Mouse (Mus musculus) thymus, adult 2 months (tissue): ENCODE results near the gene Crtc1. TPM values are rescaled to one million over a fixed set of nuclear protein-coding genes. Genes with fewer than 3 reads are reported as not detected.

ENCODE experiments used
- DNase-seq: peaks from one replicate; pipeline ENCODE4 v3.0.0; 2021
- H3K27ac ChIP-seq: fragments of 200-500 bp; 2 replicates; pipeline ENCODE4 v1.5.1; 2012; ENCODE audit warnings: low read length, control low read depth; ENCODE audit not compliant: control insufficient read depth, insufficient read depth
- H3K27me3 ChIP-seq: fragments of 200-500 bp; 2 replicates; pipeline ENCODE4 v1.6.1; 2012; ENCODE audit warnings: mild to moderate bottlenecking, low read length, moderate library complexity, mixed read lengths; ENCODE audit not compliant: control insufficient read depth, insufficient read depth
- H3K36me3 ChIP-seq: fragments of 200-500 bp; 2 replicates; pipeline ENCODE4 v1.6.1; 2012; ENCODE audit warnings: mild to moderate bottlenecking, low read length, moderate library complexity; ENCODE audit not compliant: control insufficient read depth, insufficient read depth
- H3K4me1 ChIP-seq: fragments of 200-500 bp; replicated peaks from 2 replicates; pipeline ENCODE4 v1.6.1; 2012; ENCODE audit warnings: low read length; ENCODE audit not compliant: control insufficient read depth, insufficient read depth
- H3K4me3 ChIP-seq: fragments of 200-500 bp; 2 replicates; pipeline ENCODE4 v1.5.1; 2012; ENCODE audit warnings: mild to moderate bottlenecking, low read length, control low read depth, moderate library complexity; ENCODE audit not compliant: control insufficient read depth, insufficient read depth
- CTCF ChIP-seq: fragments of 200-500 bp; IDR thresholded peaks from 2 replicates; pipeline ENCODE4 v1.5.1; 2012; ENCODE audit warnings: mild to moderate bottlenecking, control low read depth, low read length, moderate library complexity, borderline replicate concordance; ENCODE audit not compliant: control insufficient read depth, poor library complexity, insufficient read depth; ENCODE audit errors: extremely low read depth
- POLR2A ChIP-seq: fragments of 200-500 bp; IDR thresholded peaks from 2 replicates; pipeline ENCODE4 v1.6.1; 2012; ENCODE audit warnings: mild to moderate bottlenecking, low read length, control low read depth, moderate library complexity; ENCODE audit not compliant: control insufficient read depth, poor library complexity, insufficient read depth; ENCODE audit errors: extremely low read depth
- WGBS: fragments of 180-500 bp; shearing (Covaris S2); methylation state at CpG from one replicate; pipeline ENCODE4 v1.1.7; 2018; 5-methylcytosine and 5-hydroxymethylcytosine counted together
- polyA plus RNA-seq: library from polyadenylated mRNA; depleted of rRNA; stranded (reverse); fragments of >200 nt; gene quantifications from 2 replicates; pipeline ENCODE4 v1.2.3, GENCODE M21; 2012

The Crtc1 gene
- polyA plus RNA-seq, 1 experiment = 43.9 TPM

DNA sequence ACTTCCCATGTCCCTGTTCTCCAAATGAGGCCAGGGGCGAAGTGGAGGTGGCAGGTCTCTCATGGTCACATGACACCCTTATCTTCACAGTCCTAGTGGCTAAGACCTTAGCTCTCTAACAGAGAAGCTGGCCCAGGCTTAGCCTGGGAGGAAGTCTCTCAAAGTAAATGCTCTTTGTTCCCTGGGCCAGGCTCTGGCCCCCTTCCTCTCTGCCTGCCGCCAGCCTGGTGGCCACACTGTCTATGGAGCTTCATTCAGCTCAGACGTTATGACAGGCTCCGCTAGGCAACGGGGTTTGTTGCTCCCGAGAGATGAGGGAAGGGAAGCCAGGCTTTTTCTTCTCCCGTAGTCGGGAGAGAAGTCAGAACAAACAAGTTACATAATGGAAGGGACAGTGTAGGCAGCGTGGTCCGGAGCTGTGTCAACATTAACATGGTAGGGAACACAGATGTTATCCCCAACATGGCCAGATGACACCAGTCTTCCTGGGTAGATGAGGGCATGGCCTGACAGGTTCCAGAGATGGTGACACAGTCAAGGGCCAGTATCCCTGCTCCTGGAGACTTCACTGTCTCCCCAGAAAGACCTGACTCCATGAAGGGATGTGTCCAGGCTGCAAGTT is 30.0 kb upstream of the Crtc1 start:
- DNase-seq = no peak
- H3K4me1 ChIP-seq = no peaks in the 10 kb centered on the region
- no peak for TF ChIP-seq CTCF
- TF ChIP-seq POLR2A = no peak

DNA sequence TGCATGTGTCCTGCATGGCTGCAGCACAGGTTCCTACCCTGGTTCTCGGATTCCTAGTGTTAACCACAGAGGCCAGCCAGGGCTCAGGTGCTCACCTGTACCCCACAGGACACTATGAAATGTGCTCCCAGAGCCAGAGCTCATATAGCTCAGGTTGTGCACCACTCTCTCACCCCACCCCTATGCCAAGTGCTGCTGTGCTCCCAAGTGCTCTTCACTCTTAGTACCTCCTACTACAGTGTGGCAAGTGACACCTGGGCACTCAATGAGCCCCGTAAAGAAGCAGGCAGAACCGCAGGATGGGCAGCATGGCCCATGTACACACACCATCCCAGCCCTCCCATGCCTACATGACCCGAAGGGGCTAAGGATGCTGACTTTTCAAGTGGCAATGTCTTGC is 29.4 kb upstream of the Crtc1 start:
- WGBS = 97% methylated on average over 4 of the region's 4 CpGs
- no peaks in the 10 kb centered on the region for H3K36me3 ChIP-seq
- no peak for DNase-seq
- no peaks in the 10 kb centered on the region for H3K27me3 ChIP-seq
- no peak overlapping the region for H3K4me3 ChIP-seq
- H3K27ac ChIP-seq = no peak overlapping the region
- no peaks in the 10 kb centered on the region for H3K4me1 ChIP-seq
- TF ChIP-seq POLR2A (no peak), CTCF (no peak)

More for the DNA sequence above, 30.0 kb upstream of the Crtc1 start:
- H3K27me3 ChIP-seq = no peaks in the 10 kb centered on the region
- no peak overlapping the region for H3K27ac ChIP-seq
- no peak overlapping the region for H3K4me3 ChIP-seq
- WGBS = 67% methylated on average over 10 of the region's 10 CpGs
- H3K36me3 ChIP-seq = no peaks in the 10 kb centered on the region

DNA sequence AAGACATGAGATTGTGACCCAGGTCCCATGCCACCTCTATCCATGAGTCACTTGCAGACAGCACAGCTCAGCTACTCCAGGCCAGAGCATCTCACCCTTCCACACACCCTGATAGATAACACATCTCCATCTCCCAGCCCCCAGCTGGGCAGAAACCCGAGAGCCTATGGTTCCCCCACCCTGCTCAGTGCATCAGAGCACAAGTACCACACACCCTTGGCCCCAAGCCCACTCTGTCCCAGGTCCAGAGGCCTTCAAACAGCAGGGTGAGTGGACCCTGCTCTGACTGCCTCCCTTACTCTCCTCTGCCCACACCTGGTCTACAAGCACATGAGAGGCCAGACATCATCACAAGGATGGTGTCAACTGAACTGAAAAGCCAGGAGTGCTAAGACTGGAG is 28.5 kb upstream of the Crtc1 start:
- Histone ChIP-seq H3K36me3 (no peaks in the 10 kb centered on the region), H3K27me3 (no peaks in the 10 kb centered on the region), H3K4me1 (no peaks in the 10 kb centered on the region), H3K27ac (no peak overlapping the region), H3K4me3 (no peak overlapping the region)
- no peak for TF ChIP-seq POLR2A
- TF ChIP-seq CTCF = no peak
- no peak for DNase-seq
- 94% methylated on average over 1 of the region's 1 CpGs for WGBS

DNA sequence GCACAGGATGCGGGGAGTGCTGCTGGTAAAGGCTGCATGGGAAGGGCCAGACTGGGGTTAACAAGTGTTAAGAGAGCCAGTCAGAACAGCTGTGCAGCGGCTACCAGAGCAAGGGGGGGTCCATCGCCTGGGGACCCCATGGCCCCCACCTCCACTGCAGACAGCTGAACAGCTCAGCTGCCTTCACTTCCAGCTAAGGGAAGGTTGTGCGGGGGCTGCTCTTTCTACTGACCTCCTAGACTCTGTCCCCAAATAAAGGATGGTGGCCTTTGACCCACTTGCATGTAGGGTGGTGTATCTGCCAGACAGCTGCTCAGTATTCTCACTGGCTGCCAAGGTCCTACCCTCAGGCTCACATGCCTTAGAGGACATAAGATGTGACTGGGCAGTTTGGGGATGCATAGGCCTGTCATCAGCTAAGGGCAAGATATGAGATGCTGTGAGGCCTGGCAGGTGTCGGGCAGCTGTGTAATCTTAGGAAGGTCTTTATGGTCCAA is 27.9 kb upstream of the Crtc1 start:
- H3K27ac ChIP-seq = no peak overlapping the region
- TF ChIP-seq POLR2A = no peak
- no peak for TF ChIP-seq CTCF

DNA sequence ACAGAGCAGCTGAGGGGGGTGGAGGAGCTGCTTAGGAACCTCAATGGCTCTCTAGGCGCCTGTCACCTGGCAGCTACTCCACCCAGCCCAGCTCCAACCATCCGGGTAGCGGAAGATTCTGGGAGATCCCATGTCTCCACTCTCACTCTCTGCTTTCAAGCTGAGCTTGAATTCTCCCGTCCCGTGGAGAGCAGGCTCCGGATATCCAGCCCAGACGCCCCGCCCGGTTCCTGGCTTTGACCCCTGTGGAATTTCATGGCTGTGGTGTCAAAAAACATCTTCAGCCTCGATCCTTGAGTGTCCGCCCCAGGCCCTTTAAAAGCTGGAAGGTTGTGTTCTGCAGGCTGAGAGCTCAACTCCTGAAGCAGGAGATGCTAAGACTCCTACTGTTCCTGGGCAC is 27.4 kb upstream of the Crtc1 start:
- H3K36me3 ChIP-seq = no peaks in the 10 kb centered on the region
- H3K27me3 ChIP-seq = no peaks in the 10 kb centered on the region
- H3K4me3 ChIP-seq = no peak overlapping the region
- no peaks in the 10 kb centered on the region for H3K4me1 ChIP-seq
- no peak for TF ChIP-seq POLR2A
- TF ChIP-seq CTCF = no peak
- no peak overlapping the region for H3K27ac ChIP-seq
- no peak for DNase-seq
- 94% methylated on average over 11 of the region's 11 CpGs for WGBS

More for the DNA sequence above, 27.9 kb upstream of the Crtc1 start:
- no peaks in the 10 kb centered on the region for H3K36me3 ChIP-seq
- no peak overlapping the region for H3K4me3 ChIP-seq
- H3K27me3 ChIP-seq = no peaks in the 10 kb centered on the region
- no peaks in the 10 kb centered on the region for H3K4me1 ChIP-seq
- no peak for DNase-seq
- WGBS = 96% methylated on average over 5 of the region's 5 CpGs

DNA sequence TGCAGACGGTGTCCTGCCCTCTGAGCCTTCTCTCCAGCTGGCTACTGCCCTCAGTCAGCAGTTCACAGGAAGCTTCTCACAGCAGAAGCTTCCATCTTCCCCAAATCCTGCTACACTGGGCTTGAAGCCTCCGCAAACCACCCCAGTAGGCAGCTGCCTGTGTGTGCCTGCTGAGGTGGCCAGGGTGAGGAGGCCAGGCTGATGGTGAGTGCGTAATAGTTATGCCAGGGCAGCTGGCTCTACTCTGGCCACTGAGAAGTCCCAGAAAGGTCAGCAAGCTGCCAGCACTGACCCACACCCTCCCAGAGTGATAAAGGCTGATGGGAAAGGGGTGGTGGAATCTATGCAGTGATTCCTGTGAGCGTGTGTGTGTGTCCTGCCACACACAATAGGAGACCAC is 26.9 kb upstream of the Crtc1 start:
- WGBS = 96% methylated on average over 4 of the region's 4 CpGs

More for the DNA sequence above, 26.9 kb upstream of the Crtc1 start:
- H3K4me1 ChIP-seq = no peaks in the 10 kb centered on the region
- no peak for DNase-seq
- TF ChIP-seq POLR2A = no peak
- TF ChIP-seq CTCF = no peak
- H3K27ac ChIP-seq = no peak overlapping the region
- no peaks in the 10 kb centered on the region for H3K27me3 ChIP-seq
- no peaks in the 10 kb centered on the region for H3K36me3 ChIP-seq
- H3K4me3 ChIP-seq = no peak overlapping the region
